Mouse (Mus musculus): ENCODE results near the gene Acsbg2. TPM values are rescaled to one million over a fixed set of nuclear protein-coding genes. Genes with fewer than 3 reads are reported as not detected.

Gene Acsbg2
- polyA plus RNA-seq, 1 experiment from 2014 or later, result not detected

GRCm38 (mm10) chr17:56802065-56802464 lies 72.2 kb downstream of the Acsbg2 start:
- Histone ChIP-seq H3K27me3 (ENCODE audit: control insufficient read depth, insufficient read depth, low read depth, low read length) (no peaks in the 10 kb centered on the region), H3K9ac (ENCODE audit: low read length) (no peak overlapping the region), H3K9me3 (ENCODE audit: control insufficient read depth, low read length) (no peaks in the 10 kb centered on the region), H3K4me3 (ENCODE audit: low read length) (no peak overlapping the region), H3K4me2 (ENCODE audit: low read depth, low read length) (no peak overlapping the region), H3K36me3 (ENCODE audit: control insufficient read depth, insufficient read depth, low read length) (no peaks in the 10 kb centered on the region), H3K27ac (ENCODE audit: low read length) (no peak overlapping the region), H3K4me1 (replicated peaks; ENCODE audit: control insufficient read depth, insufficient read depth, low read length) (no peaks in the 10 kb centered on the region)
- no peak for ATAC-seq (ENCODE audit: low read depth)
- 79% methylated on average over 8 of the region's 8 CpGs for WGBS

DNA sequence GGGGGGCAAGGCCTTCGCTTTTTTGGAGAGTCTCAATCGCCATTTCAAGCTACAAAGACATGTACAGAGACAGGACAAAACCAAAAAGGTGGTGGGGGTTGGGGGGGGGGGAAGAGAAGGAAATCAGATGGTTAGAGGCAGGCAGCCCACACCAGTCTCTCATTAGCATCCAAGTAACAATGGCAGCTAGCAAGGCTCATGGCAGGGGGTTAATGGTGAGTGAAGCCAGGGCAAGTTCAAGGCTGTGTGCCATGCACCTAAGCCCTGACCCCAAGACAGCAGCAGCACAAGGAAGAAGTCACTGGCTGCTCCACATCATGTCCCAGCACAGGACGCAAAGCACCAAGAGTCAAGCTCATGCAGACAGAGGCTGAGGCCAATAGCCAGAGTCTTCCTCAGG lies 75.0 kb downstream of the Acsbg2 start:
- H3K4me3 ChIP-seq (ENCODE audit: low read length), result no peak overlapping the region
- no peaks in the 10 kb centered on the region for H3K4me1 ChIP-seq (replicated peaks; ENCODE audit: control insufficient read depth, insufficient read depth, low read length)
- 86% methylated on average over 3 of the region's 3 CpGs for WGBS
- H3K27ac ChIP-seq (ENCODE audit: low read length), result no peak overlapping the region
- ATAC-seq (ENCODE audit: low read depth), result no peak
- H3K27me3 ChIP-seq (ENCODE audit: control insufficient read depth, insufficient read depth, low read depth, low read length), result no peaks in the 10 kb centered on the region
- H3K36me3 ChIP-seq (ENCODE audit: control insufficient read depth, insufficient read depth, low read length), result no peaks in the 10 kb centered on the region
- H3K4me2 ChIP-seq (ENCODE audit: low read depth, low read length), result no peak overlapping the region
- H3K9ac ChIP-seq (ENCODE audit: low read length), result no peak overlapping the region
- H3K9me3 ChIP-seq (ENCODE audit: control insufficient read depth, low read length), result no peaks in the 10 kb centered on the region

- H3K9me3 ChIP-seq (ENCODE audit: control insufficient read depth, low read length), result no peaks in the 10 kb centered on the region
- no peak overlapping the region for H3K4me3 ChIP-seq (ENCODE audit: low read length)
- no peaks in the 10 kb centered on the region for H3K4me1 ChIP-seq (replicated peaks; ENCODE audit: control insufficient read depth, insufficient read depth, low read length)
- H3K36me3 ChIP-seq (ENCODE audit: control insufficient read depth, insufficient read depth, low read length), result no peaks in the 10 kb centered on the region
- ATAC-seq (ENCODE audit: low read depth), result no peak
- no peak overlapping the region for H3K9ac ChIP-seq (ENCODE audit: low read length)
- no peaks in the 10 kb centered on the region for H3K27me3 ChIP-seq (ENCODE audit: control insufficient read depth, insufficient read depth, low read depth, low read length)
- WGBS, result 64% methylated on average over 6 of the region's 6 CpGs
- H3K4me2 ChIP-seq (ENCODE audit: low read depth, low read length), result no peak overlapping the region
- no peak overlapping the region for H3K27ac ChIP-seq (ENCODE audit: low read length)
Measured at GRCm38 (mm10) chr17:56793614-56794319, 80.5 kb downstream of the Acsbg2 start.

Other genes with a start within 250 kb of the Acsbg2 start
- 41.1 and 41.7 TPM in 2 replicates for gene Lonp1, start 247.6 kb downstream of the Acsbg2 start, polyA plus RNA-seq (2015; fragmentation: Nextera tagmentation; extraction: Ambion mirVana)
- gene Catsperd, start 246.3 kb downstream of the Acsbg2 start, polyA plus RNA-seq (2015; fragmentation: Nextera tagmentation; extraction: Ambion mirVana), result 0.43 and 0.91 TPM in 2 replicates
- gene Ranbp3, start 201.2 kb downstream of the Acsbg2 start, polyA plus RNA-seq (2015; fragmentation: Nextera tagmentation; extraction: Ambion mirVana), result 80.2 and 92.8 TPM in 2 replicates
- gene Ndufa11, start 156.7 kb downstream of the Acsbg2 start, polyA plus RNA-seq (2015; fragmentation: Nextera tagmentation; extraction: Ambion mirVana), result 424 and 435 TPM in 2 replicates
- gene Vmac, start 156.4 kb downstream of the Acsbg2 start, polyA plus RNA-seq (2015; fragmentation: Nextera tagmentation; extraction: Ambion mirVana), result 15.4 and 18.2 TPM in 2 replicates
- 5.1 and 7.3 TPM in 2 replicates for gene Nrtn, start 116.9 kb downstream of the Acsbg2 start, polyA plus RNA-seq (2015; fragmentation: Nextera tagmentation; extraction: Ambion mirVana)
- gene Dus3l, start 109.7 kb downstream of the Acsbg2 start, polyA plus RNA-seq (2015; fragmentation: Nextera tagmentation; extraction: Ambion mirVana), result 40.8 and 43.6 TPM in 2 replicates
- gene Prr22, start 104.2 kb downstream of the Acsbg2 start, polyA plus RNA-seq (2015; fragmentation: Nextera tagmentation; extraction: Ambion mirVana), result 0.84 and 1.5 TPM in 2 replicates
- gene Rfx2, start 43.4 kb downstream of the Acsbg2 start, polyA plus RNA-seq (2015; fragmentation: Nextera tagmentation; extraction: Ambion mirVana), result 6.7 and 6.9 TPM in 2 replicates
- gene 1700061G19Rik, start 1.0 kb upstream of the Acsbg2 start, polyA plus RNA-seq (2015; fragmentation: Nextera tagmentation; extraction: Ambion mirVana), result 0.43 and 0.53 TPM in 2 replicates
- gene Mllt1, start 61.0 kb upstream of the Acsbg2 start, polyA plus RNA-seq (2015; fragmentation: Nextera tagmentation; extraction: Ambion mirVana), result 34.8 and 40.6 TPM in 2 replicates
- gene Acer1, start 107.7 kb upstream of the Acsbg2 start, polyA plus RNA-seq (2015; fragmentation: Nextera tagmentation; extraction: Ambion mirVana), result 0.09 TPM in 1 of 2 replicates, not detected in the other
- gene Clpp, start 115.9 kb upstream of the Acsbg2 start, polyA plus RNA-seq (2015; fragmentation: Nextera tagmentation; extraction: Ambion mirVana), result 113 and 124 TPM in 2 replicates
- gene Alkbh7, start 122.9 kb upstream of the Acsbg2 start, polyA plus RNA-seq (2015; fragmentation: Nextera tagmentation; extraction: Ambion mirVana), result 41.3 and 42.6 TPM in 2 replicates
- not detected in 2 replicates for gene Pspn, start 125.6 kb upstream of the Acsbg2 start, polyA plus RNA-seq (2015; fragmentation: Nextera tagmentation; extraction: Ambion mirVana)
- gene Gtf2f1, start 136.8 kb upstream of the Acsbg2 start, polyA plus RNA-seq (2015; fragmentation: Nextera tagmentation; extraction: Ambion mirVana), result 60.0 and 61.3 TPM in 2 replicates
- 0.63 and 1.0 TPM in 2 replicates for gene Gm17949, start 137.0 kb upstream of the Acsbg2 start, polyA plus RNA-seq (2015; fragmentation: Nextera tagmentation; extraction: Ambion mirVana)
- gene Khsrp, start 157.1 kb upstream of the Acsbg2 start, polyA plus RNA-seq (2015; fragmentation: Nextera tagmentation; extraction: Ambion mirVana), result 21.3 and 23.7 TPM in 2 replicates
- gene Slc25a41, start 167.2 kb upstream of the Acsbg2 start, polyA plus RNA-seq (2015; fragmentation: Nextera tagmentation; extraction: Ambion mirVana), result not detected in 2 replicates
- 62.6 and 63.1 TPM in 2 replicates for gene Crb3, start 184.7 kb upstream of the Acsbg2 start, polyA plus RNA-seq (2015; fragmentation: Nextera tagmentation; extraction: Ambion mirVana)
- gene Slc25a23, start 185.4 kb upstream of the Acsbg2 start, polyA plus RNA-seq (2015; fragmentation: Nextera tagmentation; extraction: Ambion mirVana), result 8.1 and 9.6 TPM in 2 replicates
- 5.4 and 5.8 TPM in 2 replicates for gene Dennd1c, start 204.1 kb upstream of the Acsbg2 start, polyA plus RNA-seq (2015; fragmentation: Nextera tagmentation; extraction: Ambion mirVana)
- gene Tubb4a, start 213.3 kb upstream of the Acsbg2 start, polyA plus RNA-seq (2015; fragmentation: Nextera tagmentation; extraction: Ambion mirVana), result 12.3 and 15.0 TPM in 2 replicates
- gene Tnfsf9, start 230.9 kb upstream of the Acsbg2 start, polyA plus RNA-seq (2015; fragmentation: Nextera tagmentation; extraction: Ambion mirVana), result 7.3 and 8.5 TPM in 2 replicates

All from lung, embryonic 16.5 days (tissue).